Mouse (Mus musculus) A20 (cell line): ENCODE results near the gene Mmaa.
A peak's percentile ranks its signal among the peaks of the same experiment; 100 is the strongest.

Experiments
- DNase-seq: peaks from one replicate; pipeline ENCODE4 v3.0.0-alpha.2; 2011; ENCODE audit warnings: low read depth, low spot score

Gene Mmaa

GRCm38 (mm10) chr8:79294610-79295275, at the start of gene Mmaa:
Gene Mmaa (minus strand): TSS chr8:79294937.
- peak; percentile 98 for DNase-seq

GRCm38 (mm10) chr8:79341236-79341635, 46.5 kb upstream of the Mmaa start:
- no peak for DNase-seq

- DNase-seq = peak; percentile 41
Observed at GRCm38 (mm10) chr8:79339555-79339954, 44.8 kb upstream of the Mmaa start.

GRCm38 (mm10) chr8:79338619-79339018, 43.9 kb upstream of the Mmaa start:
- DNase-seq = no peak

GRCm38 (mm10) chr8:79332109-79332900, 37.6 kb upstream of the Mmaa start:
- no peak for DNase-seq

- DNase-seq = no peak
Observed at GRCm38 (mm10) chr8:79331571-79331970, 36.8 kb upstream of the Mmaa start.

GRCm38 (mm10) chr8:79331017-79331416, 36.3 kb upstream of the Mmaa start:
- no peak for DNase-seq

GRCm38 (mm10) chr8:79329735-79330134, 35.0 kb upstream of the Mmaa start:
- DNase-seq = no peak

- no peak for DNase-seq
Observed at GRCm38 (mm10) chr8:79329182-79329581, 34.4 kb upstream of the Mmaa start.

GRCm38 (mm10) chr8:79325510-79325909, 30.8 kb upstream of the Mmaa start:
- DNase-seq = no peak

GRCm38 (mm10) chr8:79324928-79325327, 30.2 kb upstream of the Mmaa start:
- no peak for DNase-seq

- DNase-seq = no peak
Observed at GRCm38 (mm10) chr8:79324036-79324435, 29.3 kb upstream of the Mmaa start.

- no peak for DNase-seq
Observed at GRCm38 (mm10) chr8:79323121-79323520, 28.4 kb upstream of the Mmaa start.

GRCm38 (mm10) chr8:79310801-79311200, 16.1 kb upstream of the Mmaa start:
- no peak for DNase-seq

- DNase-seq = no peak
Observed at GRCm38 (mm10) chr8:79305941-79306340, 11.2 kb upstream of the Mmaa start.

GRCm38 (mm10) chr8:79301548-79301947, 6.8 kb upstream of the Mmaa start:
- DNase-seq = no peak

- no peak for DNase-seq
Observed at GRCm38 (mm10) chr8:79299704-79300103, 5.0 kb upstream of the Mmaa start.

GRCm38 (mm10) chr8:79297763-79298162, 3.0 kb upstream of the Mmaa start:
- DNase-seq = peak; percentile 45

- DNase-seq = peak; percentile 47
Observed at GRCm38 (mm10) chr8:79295276-79296105, 754 bp upstream of the Mmaa start.

GRCm38 (mm10) chr8:79293841-79294240, 896 bp downstream of the Mmaa start:
- DNase-seq = no peak

- DNase-seq = no peak
Observed at GRCm38 (mm10) chr8:79292712-79293264, 1.9 kb downstream of the Mmaa start.

GRCm38 (mm10) chr8:79289592-79289991, 5.1 kb downstream of the Mmaa start:
- DNase-seq = peak; percentile 31
